Mouse (Mus musculus): Measurements from ENCODE around the gene Plxna2. TPM values are rescaled to one million over a fixed set of nuclear protein-coding genes. Genes with fewer than 3 reads are reported as not detected.

The Plxna2 gene
- polyA plus RNA-seq, 1 experiment from 2014 or later, result 8.5 TPM

DNA sequence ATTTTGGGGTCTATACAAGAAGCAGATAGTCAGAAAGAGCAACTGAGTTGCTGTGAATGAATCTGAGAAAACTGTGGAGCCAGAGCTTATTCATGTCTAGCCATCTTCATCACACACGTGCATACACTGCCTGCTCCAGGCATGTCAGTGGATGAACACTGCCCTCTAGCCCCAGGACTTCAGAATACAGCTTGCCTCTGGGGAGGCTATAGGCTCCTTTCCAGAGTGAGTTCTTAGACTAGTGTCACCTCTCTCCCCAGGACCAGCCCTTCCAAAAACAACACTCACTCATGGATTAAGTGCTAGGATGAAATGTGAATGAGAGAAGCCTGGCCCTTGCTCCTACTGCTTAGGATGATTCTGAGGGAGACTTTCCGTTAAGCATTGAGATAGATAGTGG is 198.9 kb downstream of the Plxna2 start:
- Histone ChIP-seq H3K27me3 (no peaks in the 10 kb centered on the region), H3K4me1 (no peaks in the 10 kb centered on the region), H3K4me3 (no peak overlapping the region), H3K36me3 (peaks cover 4% of the 10 kb centered on the region; the same call in 1 of the 2 replicates), H3K27ac (no peak overlapping the region), H3K9ac (no peak overlapping the region), H3K9me3 (no peaks in the 10 kb centered on the region), H3K4me2 (no peak overlapping the region)
- peak; percentile 87 for ATAC-seq (ENCODE audit: borderline replicate concordance, extremely low read depth, low FRiP score, low TSS enrichment)
- WGBS, result 22% methylated on average over 2 of the region's 2 CpGs

DNA sequence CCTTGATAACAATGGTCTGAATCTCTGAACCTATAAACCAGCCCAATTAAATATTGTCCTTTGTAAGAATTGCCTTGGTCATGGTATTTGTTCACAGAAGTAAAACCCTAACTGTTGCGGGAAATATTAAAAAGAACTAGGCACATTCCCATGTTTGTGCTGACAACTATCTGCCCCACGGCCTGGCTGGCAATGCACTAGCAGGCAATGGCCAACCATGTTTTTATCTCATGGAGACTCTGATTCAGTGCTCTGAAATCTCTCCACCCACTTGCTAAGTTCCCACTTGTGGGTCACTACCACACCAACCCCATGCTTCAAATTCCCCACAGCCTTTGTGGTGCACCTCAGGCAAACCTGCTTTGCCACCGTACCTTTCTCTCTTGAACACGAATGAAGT is 202.9 kb downstream of the Plxna2 start:
- no peak for ATAC-seq (ENCODE audit: borderline replicate concordance, extremely low read depth, low FRiP score, low TSS enrichment)

DNA sequence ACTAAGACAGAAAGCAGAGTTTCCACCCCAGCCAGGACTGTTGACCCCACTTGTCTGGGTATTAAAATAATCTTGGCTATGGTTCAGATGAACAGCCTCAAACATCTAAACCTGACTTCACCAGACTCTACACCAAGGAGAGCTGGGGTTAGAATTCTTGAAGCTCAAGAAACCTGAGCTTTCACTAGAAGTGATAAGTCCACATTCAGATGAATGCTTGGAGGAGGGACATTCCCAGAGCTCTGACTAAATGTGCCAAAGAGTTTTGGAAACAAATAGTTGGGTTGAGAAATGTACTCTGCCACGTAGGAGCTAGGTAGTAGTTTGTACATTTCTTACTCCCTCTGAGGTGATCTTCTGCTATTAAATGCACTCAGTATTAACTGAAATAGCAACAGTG is 203.7 kb downstream of the Plxna2 start:
- Histone ChIP-seq H3K27ac (no peak overlapping the region), H3K9me3 (no peaks in the 10 kb centered on the region), H3K4me2 (no peak overlapping the region), H3K4me1 (no peaks in the 10 kb centered on the region), H3K36me3 (no peaks in the 10 kb centered on the region), H3K4me3 (no peak overlapping the region), H3K9ac (no peak overlapping the region), H3K27me3 (no peaks in the 10 kb centered on the region)
- WGBS, result 56% methylated on average over 1 of the region's 1 CpGs
- ATAC-seq (ENCODE audit: borderline replicate concordance, extremely low read depth, low FRiP score, low TSS enrichment), result no peak

More for the DNA sequence above, 202.9 kb downstream of the Plxna2 start:
- H3K27ac ChIP-seq, result no peak overlapping the region
- no peaks in the 10 kb centered on the region for H3K9me3 ChIP-seq
- H3K36me3 ChIP-seq, result no peaks in the 10 kb centered on the region
- no peaks in the 10 kb centered on the region for H3K4me1 ChIP-seq
- no peak overlapping the region for H3K9ac ChIP-seq
- no peaks in the 10 kb centered on the region for H3K27me3 ChIP-seq
- no peak overlapping the region for H3K4me3 ChIP-seq
- WGBS, result 61% methylated on average over 4 of the region's 4 CpGs
- no peak overlapping the region for H3K4me2 ChIP-seq

DNA sequence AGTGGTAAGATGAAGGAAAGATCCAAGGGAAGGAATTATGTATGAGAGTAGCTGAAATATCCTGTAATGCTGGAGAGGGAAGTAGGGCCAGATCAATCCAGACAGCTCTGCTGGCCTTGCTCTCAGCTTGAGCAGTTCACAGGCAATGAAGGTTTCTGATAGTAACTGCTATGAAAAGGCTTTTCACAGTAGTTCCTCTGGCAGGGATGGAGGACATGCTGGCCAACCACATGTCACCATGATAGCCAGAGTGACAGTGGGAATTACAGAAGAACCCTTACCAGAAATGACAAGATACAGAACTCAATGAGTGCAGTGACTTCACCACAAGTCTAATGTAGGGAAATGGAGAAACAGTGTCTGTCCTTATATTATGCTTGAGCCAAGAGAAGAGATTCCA is 210.3 kb downstream of the Plxna2 start:
- Histone ChIP-seq H3K4me3 (no peak overlapping the region), H3K9me3 (no peaks in the 10 kb centered on the region), H3K9ac (no peak overlapping the region), H3K4me2 (no peak overlapping the region), H3K36me3 (no peaks in the 10 kb centered on the region), H3K4me1 (no peaks in the 10 kb centered on the region), H3K27me3 (no peaks in the 10 kb centered on the region), H3K27ac (no peak overlapping the region)
- ATAC-seq (ENCODE audit: borderline replicate concordance, extremely low read depth, low FRiP score, low TSS enrichment), result no peak

DNA sequence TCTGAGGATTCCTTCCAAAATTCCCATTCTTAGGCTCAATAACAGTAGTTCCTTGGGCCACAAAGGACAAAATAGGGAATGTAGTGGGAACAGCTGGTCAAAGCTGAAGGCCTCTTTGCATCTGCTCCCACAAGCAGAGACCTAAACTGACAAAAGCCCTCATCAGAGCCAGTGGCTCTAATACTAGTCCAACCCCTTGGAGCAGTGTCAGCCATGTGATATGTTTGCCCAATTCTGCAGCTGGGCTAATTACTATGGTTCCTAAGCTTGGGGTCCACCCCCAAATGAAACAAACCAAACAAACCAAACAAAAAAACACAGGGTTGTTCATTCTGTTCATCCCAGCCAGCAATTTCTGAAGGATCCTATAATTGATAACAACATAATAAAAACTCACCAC is 217.2 kb downstream of the Plxna2 start:
- no peaks in the 10 kb centered on the region for H3K36me3 ChIP-seq
- no peaks in the 10 kb centered on the region for H3K9me3 ChIP-seq
- H3K4me2 ChIP-seq, result no peak overlapping the region
- no peak overlapping the region for H3K9ac ChIP-seq
- H3K27me3 ChIP-seq, result no peaks in the 10 kb centered on the region
- H3K4me1 ChIP-seq, result no peaks in the 10 kb centered on the region
- no peak overlapping the region for H3K27ac ChIP-seq
- H3K4me3 ChIP-seq, result no peak overlapping the region
- ATAC-seq (ENCODE audit: borderline replicate concordance, extremely low read depth, low FRiP score, low TSS enrichment), result no peak

DNA sequence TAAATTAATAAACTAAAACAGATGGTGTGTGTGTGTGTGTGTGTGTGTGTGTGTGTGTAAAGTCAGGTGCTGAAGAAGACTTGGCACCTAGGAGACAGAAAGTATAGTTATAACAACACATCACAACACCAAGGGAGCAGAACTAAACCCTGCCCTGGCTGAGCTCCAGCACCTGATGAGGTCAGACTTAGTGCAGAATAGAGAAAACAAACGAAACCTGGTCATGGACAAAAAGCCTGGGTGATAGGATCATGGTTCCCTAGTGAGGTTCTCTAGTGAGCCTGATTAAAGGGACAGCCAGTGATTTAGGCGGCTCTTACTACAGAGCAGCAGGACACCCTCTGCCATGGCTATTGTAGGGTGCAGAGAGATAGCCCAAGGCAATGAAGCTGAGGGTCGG is 218.2 kb downstream of the Plxna2 start:
- WGBS, result 59% methylated on average over 3 of the region's 3 CpGs
- H3K4me2 ChIP-seq, result no peak overlapping the region
- no peaks in the 10 kb centered on the region for H3K36me3 ChIP-seq
- no peak overlapping the region for H3K9ac ChIP-seq
- H3K4me1 ChIP-seq, result no peaks in the 10 kb centered on the region
- ATAC-seq (ENCODE audit: borderline replicate concordance, extremely low read depth, low FRiP score, low TSS enrichment), result no peak
- no peak overlapping the region for H3K4me3 ChIP-seq
- no peak overlapping the region for H3K27ac ChIP-seq
- no peaks in the 10 kb centered on the region for H3K27me3 ChIP-seq
- no peaks in the 10 kb centered on the region for H3K9me3 ChIP-seq

DNA sequence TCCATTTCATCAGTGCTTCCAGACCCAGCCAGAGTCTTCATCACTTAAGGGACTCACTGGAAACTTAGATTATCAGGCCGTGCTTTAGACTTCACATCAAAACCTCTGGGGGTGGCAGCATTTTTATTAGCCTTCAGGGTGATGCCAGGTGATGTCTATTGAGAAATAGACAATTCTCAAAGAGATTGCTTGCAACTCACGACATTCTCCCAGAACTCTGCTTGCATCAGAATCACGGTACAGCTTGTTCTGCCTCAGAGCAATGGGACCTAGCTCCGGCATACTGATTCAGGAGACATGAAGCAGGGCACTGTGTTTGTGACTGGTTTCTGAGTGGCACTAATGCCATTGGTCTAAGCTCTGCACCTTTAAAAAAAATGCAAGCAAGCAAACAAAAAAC is 218.7 kb downstream of the Plxna2 start:
- Histone ChIP-seq H3K9ac (no peak overlapping the region), H3K27me3 (no peaks in the 10 kb centered on the region), H3K36me3 (no peaks in the 10 kb centered on the region), H3K4me1 (no peaks in the 10 kb centered on the region), H3K27ac (no peak overlapping the region), H3K4me3 (no peak overlapping the region), H3K4me2 (no peak overlapping the region), H3K9me3 (no peaks in the 10 kb centered on the region)
- no peak for ATAC-seq (ENCODE audit: borderline replicate concordance, extremely low read depth, low FRiP score, low TSS enrichment)
- WGBS, result 73% methylated on average over 4 of the region's 4 CpGs

DNA sequence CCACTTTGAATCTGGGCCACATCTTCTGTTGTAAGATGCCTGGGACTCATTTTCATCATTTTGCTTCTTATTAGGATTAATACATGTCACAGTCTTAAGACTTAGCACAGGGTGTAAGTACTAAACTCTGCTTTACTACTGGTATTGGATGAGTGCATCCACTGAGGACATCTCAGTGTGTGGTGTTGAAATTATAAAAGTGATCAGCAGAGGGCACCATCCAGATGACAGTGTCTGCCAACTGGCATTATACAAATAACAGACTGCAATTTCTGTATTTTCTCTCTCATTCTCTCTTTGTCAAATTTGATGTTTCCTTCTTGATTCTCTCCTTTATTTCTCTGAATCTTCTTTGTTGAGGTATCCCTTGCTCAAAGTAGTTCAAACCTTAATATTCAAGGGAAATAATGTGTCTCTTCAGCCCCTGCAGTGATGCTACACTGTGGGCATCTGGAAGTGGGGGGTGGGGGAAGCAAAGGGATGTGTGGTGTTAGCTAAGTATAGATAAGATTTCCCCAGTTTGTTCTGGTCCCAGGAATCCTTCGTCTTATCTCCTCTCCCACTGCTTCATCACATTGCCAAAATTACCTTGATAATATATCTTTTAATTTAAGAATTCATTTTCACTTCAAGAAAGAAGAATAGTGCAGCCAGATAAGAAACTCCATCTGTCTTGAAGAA is 221.4 kb downstream of the Plxna2 start:
- Histone ChIP-seq H3K9ac (no peak overlapping the region), H3K4me2 (no peak overlapping the region), H3K4me3 (no peak overlapping the region), H3K27me3 (no peaks in the 10 kb centered on the region), H3K27ac (no peak overlapping the region), H3K4me1 (no peaks in the 10 kb centered on the region), H3K36me3 (no peaks in the 10 kb centered on the region), H3K9me3 (no peaks in the 10 kb centered on the region)
- ATAC-seq (ENCODE audit: borderline replicate concordance, extremely low read depth, low FRiP score, low TSS enrichment), result no peak
- WGBS, result 8% methylated on average over 1 of the region's 1 CpGs

DNA sequence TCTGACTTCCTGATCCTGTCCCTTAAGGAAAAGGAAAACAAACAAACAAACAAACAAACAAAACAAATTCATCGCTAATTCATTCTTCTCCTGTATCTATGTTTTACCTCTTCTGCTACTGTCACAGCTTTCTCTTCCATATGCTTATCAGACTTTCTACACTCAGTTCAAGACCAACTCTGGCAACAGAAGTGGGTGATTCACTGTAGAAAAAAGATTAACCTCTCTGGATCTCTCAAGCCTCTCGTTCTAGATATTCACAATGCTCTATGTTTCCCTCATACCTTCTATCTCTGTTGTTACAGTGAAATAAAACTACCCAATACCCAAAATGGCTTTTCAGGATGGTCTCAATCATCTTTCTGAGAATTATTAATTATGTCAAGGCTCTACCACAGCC is 225.0 kb downstream of the Plxna2 start:
- WGBS, result 74% methylated on average over 2 of the region's 2 CpGs
- Histone ChIP-seq H3K4me2 (no peak overlapping the region), H3K27me3 (no peaks in the 10 kb centered on the region), H3K4me3 (no peak overlapping the region), H3K27ac (no peak overlapping the region), H3K9me3 (no peaks in the 10 kb centered on the region), H3K36me3 (no peaks in the 10 kb centered on the region), H3K4me1 (no peaks in the 10 kb centered on the region), H3K9ac (no peak overlapping the region)
- ATAC-seq (ENCODE audit: borderline replicate concordance, extremely low read depth, low FRiP score, low TSS enrichment), result no peak

DNA sequence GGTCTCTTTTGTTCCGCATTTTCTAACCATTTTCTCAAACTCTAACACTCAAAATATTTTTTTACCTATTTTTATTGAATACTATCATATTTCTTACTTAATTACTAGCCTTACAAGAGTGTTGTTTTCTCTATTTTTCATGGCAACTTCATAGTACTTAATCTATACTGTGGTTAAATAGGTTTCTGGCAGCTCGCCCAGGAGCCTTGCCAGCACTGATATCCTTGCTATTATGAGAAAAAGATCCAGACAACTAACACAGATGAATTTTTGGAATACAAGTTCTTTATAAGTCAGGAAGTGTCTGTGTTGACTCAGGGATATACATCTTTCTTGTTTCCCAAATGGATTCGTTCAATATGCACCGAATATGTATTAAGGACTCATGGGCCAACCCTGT is 229.0 kb downstream of the Plxna2 start:
- no peak overlapping the region for H3K9ac ChIP-seq
- no peak overlapping the region for H3K4me2 ChIP-seq
- H3K4me3 ChIP-seq, result no peak overlapping the region
- no peak for ATAC-seq (ENCODE audit: borderline replicate concordance, extremely low read depth, low FRiP score, low TSS enrichment)
- no peaks in the 10 kb centered on the region for H3K36me3 ChIP-seq
- no peaks in the 10 kb centered on the region for H3K9me3 ChIP-seq
- no peak overlapping the region for H3K27ac ChIP-seq
- no peaks in the 10 kb centered on the region for H3K27me3 ChIP-seq
- WGBS, result 58% methylated on average over 4 of the region's 4 CpGs
- H3K4me1 ChIP-seq, result no peaks in the 10 kb centered on the region

DNA sequence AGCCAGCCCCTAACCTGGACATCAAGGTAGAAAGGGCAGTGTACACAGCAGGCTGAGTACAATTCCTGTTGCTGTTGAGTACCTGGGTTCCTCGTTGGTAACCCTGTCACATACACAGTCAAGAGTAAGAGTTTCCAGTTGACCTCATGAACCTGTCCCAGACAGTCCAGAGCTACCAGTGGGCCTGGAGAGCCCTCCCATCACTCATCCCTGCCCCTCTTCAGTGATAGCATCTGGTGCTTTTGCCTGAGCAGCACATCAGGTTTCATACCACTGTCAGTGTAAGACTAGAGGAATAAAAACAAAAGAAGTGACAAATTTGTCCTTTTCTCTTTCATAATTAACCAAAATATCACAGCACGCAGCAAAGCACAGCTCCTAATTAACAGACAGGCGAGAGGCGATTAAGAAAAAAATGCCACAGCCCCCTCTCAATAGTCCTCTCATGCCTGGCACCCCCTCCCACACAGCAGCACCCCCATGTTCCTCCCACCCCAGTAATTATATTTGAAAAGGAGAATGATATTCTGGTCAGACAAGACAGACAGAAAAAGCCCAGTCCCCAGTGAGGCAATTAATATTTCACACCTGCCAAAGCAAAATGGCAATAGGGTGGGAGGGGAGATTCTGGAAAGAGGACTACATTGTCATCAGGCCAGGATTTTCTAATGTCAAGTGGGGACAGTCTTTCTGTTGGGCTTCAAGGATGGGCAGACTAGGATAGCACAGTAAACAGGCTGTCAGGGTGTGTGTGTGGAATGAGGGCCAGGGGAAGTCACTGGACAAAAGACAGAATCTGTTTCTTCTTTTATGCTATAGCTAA is 233.4 kb downstream of the Plxna2 start:
- WGBS, result 65% methylated on average over 4 of the region's 4 CpGs
- no peak for ATAC-seq (ENCODE audit: borderline replicate concordance, extremely low read depth, low FRiP score, low TSS enrichment)

DNA sequence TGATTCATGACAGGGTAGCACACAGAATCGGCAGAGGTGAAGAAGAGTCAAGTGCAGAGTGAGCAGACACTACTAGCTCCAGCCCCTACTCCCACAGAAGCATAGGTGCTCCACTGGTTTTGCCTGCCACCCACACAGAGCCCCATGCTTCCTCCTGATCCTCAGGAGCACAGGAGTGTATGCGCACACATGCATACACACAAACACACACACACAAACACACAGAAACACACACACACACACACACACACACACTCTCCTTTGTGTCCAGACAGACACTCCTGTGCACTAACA is 234.0 kb downstream of the Plxna2 start:
- Histone ChIP-seq H3K27me3 (no peaks in the 10 kb centered on the region), H3K4me2 (no peak overlapping the region), H3K27ac (no peak overlapping the region), H3K36me3 (no peaks in the 10 kb centered on the region), H3K9me3 (no peaks in the 10 kb centered on the region), H3K4me1 (no peaks in the 10 kb centered on the region), H3K4me3 (no peak overlapping the region), H3K9ac (no peak overlapping the region)
- 60% methylated on average over 2 of the region's 2 CpGs for WGBS
- ATAC-seq (ENCODE audit: borderline replicate concordance, extremely low read depth, low FRiP score, low TSS enrichment), result no peak

More for the DNA sequence above, 233.4 kb downstream of the Plxna2 start:
- Histone ChIP-seq H3K4me1 (no peaks in the 10 kb centered on the region), H3K4me2 (no peak overlapping the region), H3K36me3 (no peaks in the 10 kb centered on the region), H3K4me3 (no peak overlapping the region), H3K9ac (no peak overlapping the region), H3K27ac (no peak overlapping the region), H3K9me3 (no peaks in the 10 kb centered on the region), H3K27me3 (no peaks in the 10 kb centered on the region)
